Mouse (Mus musculus) mesoderm, embryonic 11.5 days (tissue): ENCODE results near the gene Ppp1r15b.

Experiments
- DNase-seq: peaks from one replicate; pipeline ENCODE4 v3.0.0-alpha.2; 2012; ENCODE audit warnings: low read depth, low spot score

The Ppp1r15b gene

GRCm38 (mm10) chr1:133121246-133121645 is 9.7 kb upstream of the Ppp1r15b start:
- DNase-seq = no peak

DNA sequence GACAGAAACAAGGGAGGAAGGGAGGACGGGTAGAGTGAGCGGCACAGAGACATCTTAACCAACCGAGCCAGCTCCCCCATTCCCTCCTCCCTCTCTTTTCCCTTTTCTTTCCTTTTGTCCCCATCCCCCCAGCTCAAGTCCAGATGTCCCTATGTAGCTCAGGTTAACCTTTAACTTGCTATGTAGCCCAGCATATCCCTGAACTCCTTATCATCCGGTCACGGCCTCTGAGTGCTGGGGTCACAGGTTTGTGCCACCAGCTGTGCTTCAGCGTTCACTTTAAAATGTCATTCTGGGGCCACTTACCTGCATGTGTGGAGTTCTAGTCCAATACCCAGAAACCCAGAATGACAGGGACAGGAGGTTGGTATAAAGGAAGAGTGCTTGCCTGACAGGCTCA is 6.8 kb upstream of the Ppp1r15b start:
- DNase-seq = no peak

DNA sequence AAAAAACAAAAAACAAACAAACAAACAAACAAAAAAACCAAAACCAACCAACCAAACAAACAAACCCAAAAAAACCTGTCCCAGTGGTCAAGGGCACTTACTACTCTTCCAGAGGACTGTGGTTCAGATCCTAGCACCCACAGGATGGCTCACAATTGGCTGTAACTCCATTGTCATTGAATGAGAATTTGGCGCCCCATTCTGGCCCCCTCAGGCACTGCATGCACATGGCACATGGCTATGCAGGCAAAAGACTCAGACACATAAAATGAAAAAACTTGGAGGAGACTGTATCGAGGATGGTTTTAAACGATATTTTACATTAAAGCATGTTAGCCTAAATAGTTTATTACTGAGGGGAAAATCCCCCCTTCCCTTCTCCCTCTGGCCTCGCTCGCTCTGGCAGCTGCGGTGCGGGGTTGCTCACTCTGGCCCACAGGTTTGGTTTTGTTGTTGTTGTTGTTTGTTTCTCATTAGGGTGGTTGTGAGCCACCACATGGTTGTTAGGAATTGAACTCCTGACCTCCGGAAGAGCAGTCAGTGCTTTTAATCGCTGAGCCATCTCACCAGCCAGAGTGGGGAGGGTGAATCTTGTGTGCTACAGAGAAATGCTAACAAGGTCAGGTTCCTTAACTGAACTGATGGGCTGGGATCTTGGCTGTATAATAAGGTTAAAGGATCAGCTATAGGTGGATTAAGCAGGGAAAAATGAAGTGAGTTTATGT is 5.1 kb upstream of the Ppp1r15b start:
- DNase-seq = no peak

DNA sequence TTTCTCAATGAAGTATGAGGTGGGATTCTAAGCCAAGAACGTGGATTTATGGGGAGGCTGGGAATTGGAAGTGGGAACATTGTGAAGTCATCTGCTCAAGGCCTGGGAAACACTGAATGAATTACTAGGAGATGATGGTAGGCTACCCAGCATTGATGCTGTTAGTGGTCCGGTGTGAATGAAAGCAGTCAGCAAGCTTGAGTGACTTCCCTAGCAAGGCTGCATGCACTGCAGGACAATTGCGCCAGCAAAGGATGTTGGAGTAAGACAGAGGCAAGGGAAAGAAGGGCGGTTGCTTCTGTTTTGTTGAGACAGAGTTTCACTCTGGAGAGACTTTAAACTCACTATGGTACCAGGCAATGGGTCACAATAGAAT is 4.6 kb upstream of the Ppp1r15b start:
- no peak for DNase-seq

GRCm38 (mm10) chr1:133127328-133127727 is 3.6 kb upstream of the Ppp1r15b start:
- no peak for DNase-seq

DNA sequence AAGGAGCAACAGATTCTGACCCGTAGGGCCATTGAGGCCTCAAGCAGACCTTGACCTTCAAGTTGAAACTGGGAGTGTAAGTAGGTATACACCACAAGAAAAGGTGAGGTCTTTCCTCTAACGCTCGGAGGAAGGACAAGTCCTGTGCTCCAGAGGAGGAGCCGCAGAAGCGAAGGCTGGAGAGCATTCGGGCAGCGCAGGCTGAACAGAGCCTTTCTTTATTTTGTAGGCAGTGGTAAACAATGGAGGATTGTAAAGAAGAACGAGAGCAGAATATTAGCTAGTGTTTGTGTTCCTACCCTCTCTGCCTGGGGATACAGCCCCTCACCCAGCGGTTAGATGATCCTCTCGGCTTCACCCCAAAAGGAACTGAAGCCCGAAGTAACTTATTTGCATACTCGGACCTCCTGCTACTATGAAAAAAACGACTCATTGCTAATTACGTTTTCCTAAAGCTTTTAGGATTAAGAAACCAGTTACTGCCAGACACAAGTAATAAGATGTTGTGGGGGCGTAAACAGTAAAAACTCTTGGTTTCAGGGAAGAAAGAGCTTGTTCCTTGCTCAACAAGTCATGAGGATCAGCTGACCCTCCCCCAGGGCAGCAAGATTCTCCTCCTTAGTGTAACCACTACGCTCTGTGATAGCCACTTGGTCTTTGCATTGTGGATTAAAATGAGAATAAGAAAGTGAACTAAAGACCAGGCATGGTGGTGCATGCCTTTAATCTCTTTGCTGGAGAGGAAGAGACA is 1.3 kb upstream of the Ppp1r15b start:
- DNase-seq = no peak

DNA sequence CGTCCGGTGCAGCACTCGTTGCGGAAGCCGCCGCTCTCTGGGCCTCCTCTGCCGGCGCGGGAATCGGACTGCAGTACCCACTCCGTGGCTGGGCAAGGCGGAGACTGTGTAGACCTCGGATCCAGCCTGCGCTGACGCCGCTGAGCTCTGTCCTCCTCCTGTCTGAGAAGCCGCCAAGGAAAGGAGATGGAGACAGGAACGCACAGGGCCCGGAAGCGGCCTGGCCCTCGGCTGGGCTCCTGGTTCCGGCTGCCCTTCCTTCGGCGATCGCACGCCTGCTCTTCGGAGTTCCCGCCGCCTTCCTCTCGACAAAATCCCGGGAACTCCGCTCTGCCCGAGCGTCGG is 590 bp downstream of the Ppp1r15b start:
- DNase-seq = peak; percentile 43

DNA sequence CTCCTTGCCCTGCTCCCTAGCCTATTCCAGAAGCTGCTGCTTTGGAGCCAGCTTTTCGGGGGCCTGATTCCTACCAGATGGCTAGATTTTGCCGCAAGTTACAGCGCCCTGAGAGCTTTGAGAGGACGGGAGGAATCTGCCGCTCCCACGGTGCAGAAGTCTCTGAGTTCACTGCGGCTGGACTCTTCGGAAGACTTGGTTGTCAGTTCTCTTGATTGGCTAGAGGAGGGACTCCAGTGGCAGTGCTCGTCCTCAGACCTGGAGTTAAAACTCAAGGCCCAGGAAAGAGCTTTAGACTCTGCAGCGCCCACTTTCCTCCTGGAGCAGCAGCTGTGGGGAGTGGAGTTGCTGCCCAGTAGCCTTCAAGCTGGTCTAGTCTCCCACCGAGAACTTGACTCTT is 993 bp downstream of the Ppp1r15b start:
- no peak for DNase-seq

- DNase-seq = no peak
Measured at GRCm38 (mm10) chr1:133132388-133133326, 1.7 kb downstream of the Ppp1r15b start.

- no peak for DNase-seq
Measured at GRCm38 (mm10) chr1:133133425-133133824, 2.5 kb downstream of the Ppp1r15b start.

- DNase-seq = no peak
Measured at GRCm38 (mm10) chr1:133134071-133134470, 3.1 kb downstream of the Ppp1r15b start.

GRCm38 (mm10) chr1:133134881-133135280 is 3.9 kb downstream of the Ppp1r15b start:
- DNase-seq = no peak

DNA sequence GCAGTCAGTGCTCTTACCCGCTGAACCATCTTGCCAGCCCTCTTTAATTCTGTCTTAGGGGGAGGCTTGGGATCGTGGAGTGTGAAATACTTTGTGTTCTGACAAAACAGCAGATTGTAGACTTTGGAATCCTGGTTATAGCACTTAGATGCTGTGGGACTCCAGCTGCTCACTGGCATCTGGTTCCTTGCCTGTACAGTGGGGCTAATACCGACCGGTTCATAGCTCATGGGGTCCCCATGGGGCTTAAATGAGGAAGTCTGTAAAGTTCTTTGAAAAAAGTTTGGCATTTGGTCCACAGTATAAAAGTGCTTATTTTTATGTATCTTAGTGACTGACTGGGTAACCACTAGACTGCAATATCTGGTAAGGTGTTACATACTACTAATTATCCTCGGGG is 4.9 kb downstream of the Ppp1r15b start:
- DNase-seq = no peak

- DNase-seq = no peak
Measured at GRCm38 (mm10) chr1:133138401-133138800, 7.5 kb downstream of the Ppp1r15b start.

DNA sequence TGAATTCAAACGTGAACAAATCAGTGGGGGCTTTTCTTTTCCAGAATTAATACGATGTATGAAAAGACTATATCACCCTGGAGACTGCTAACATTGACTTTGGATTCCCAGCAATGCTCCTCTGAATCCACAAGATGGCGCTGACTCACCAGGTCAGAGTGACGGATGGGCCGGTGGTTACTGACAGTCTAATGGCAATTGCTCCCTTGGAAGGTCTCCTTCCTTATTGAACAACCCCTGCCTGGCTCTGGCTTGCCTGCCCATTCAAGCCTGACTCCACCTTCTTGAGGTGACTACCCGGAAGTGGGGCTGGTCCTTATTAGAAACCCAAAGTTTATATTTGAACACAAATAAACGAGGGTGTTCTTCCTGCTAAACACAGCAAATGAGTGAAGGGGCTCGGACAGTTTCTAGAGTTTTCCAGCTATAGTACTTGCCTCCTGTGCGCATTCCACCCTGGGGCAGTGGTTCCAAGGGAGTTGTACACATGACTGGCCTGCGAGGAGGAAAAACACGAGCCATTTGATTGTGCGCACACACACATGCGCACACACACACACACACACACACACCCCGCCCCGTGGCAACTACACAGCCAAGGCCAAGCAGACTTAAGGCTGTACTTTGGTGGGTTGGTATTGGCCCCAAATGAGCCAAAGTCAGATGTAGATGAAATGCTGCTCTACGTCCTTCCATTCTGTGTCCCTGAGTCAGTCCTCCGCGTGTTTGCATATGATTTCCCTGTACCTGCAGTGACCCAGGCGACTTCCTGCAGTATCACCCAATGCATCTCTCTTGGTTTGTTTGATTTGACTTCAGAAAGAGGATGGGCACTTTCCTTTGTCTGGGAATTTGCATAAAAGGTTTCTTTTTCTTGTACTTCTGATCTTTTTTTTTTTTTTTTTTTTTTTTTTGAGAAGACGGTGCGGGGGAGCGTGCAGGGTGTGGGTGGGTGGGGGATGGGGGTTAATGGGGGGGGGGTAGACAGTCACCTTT is 15.4 kb downstream of the Ppp1r15b start:
- DNase-seq = peak; percentile 65

GRCm38 (mm10) chr1:133147324-133147723 is 16.4 kb downstream of the Ppp1r15b start:
- no peak for DNase-seq

DNA sequence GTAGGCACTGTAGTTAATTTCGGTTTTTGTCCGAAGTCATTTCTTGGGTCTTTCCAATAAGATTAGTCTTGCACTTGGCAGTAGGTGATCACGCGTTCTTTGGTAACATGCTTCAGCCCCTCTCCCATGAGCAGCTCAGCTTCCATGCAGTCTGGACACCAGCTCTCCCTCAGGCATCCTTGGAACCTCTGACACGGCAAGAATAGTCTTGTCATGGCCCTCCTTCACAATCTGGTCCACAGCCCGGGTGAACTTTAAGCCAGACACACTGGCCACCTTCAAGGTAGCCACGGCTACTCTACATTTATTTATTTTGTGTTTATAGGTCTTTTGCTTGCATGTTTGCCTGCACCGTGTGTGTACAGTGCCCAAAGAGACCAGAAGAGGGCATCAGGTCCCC is 17.2 kb downstream of the Ppp1r15b start:
- DNase-seq = no peak

GRCm38 (mm10) chr1:133150556-133150955 is 19.6 kb downstream of the Ppp1r15b start:
- no peak for DNase-seq

- DNase-seq = no peak
Measured at GRCm38 (mm10) chr1:133152213-133152612, 21.3 kb downstream of the Ppp1r15b start.

DNA sequence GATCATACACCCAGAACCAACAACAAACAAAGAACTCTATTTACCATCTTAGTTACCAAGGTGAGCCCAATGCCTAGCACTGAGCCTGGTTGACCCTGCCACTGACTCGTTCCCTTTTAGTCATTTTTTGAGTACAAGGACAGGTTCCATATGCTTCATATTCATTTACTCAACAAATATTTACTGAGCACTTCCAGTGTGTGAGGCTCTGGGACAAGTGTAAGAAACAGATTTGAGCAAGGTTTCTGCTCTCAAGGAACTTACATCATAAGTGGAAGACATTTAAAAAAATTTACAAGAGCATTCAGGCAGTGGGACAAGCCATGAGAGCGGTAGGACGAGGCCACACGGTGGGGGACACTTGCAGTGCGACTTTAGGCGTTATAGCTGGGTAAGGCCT is 24.3 kb downstream of the Ppp1r15b start:
- no peak for DNase-seq

DNA sequence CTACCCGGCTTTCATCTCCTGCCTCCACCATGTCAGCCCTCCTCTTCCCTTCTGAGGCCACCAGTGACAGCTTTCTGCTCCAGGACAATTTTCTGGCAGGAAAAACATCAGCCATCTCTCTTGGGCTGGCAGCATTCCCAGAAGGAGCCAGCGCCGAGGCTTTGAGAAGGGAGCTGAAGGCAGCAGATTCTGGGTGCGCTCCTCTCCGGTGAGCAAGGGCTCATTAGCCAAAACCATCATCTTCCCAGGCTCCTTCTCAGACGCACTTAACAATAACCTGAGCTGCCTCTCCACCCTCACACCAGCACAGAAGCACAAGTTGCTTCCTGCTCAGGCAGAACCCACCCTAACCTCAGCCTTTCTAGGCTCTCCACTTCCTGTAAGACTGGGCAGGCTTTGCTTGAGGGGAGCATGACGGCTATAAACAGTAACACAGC is 28.2 kb downstream of the Ppp1r15b start:
- no peak for DNase-seq
